Mouse (Mus musculus): Measurements from ENCODE around the gene Tmem121. TPM values are rescaled to one million over a fixed set of nuclear protein-coding genes. Genes with fewer than 3 reads are reported as not detected.

Tmem121 gene
- total RNA-seq, 2 experiments from 2014 or later, result 4.8 to 7.3 TPM

GRCm38 (mm10) chr12:113148381-113149035 lies 37.2 kb upstream of the Tmem121 start:
- no peak for DNase-seq (ENCODE audit: low spot score in 2 of 2)

- no peak for DNase-seq (ENCODE audit: low spot score in 2 of 2)
Observed at GRCm38 (mm10) chr12:113149341-113149740, 36.4 kb upstream of the Tmem121 start.

- DNase-seq (ENCODE audit: low spot score in 2 of 2), result no peak
Observed at GRCm38 (mm10) chr12:113149896-113150295, 35.8 kb upstream of the Tmem121 start.

GRCm38 (mm10) chr12:113150591-113150990 lies 35.1 kb upstream of the Tmem121 start:
- DNase-seq (ENCODE audit: low spot score in 2 of 2), result no peak

GRCm38 (mm10) chr12:113151046-113151445 lies 34.7 kb upstream of the Tmem121 start:
- no peak for DNase-seq (ENCODE audit: low spot score in 2 of 2)

- no peak for DNase-seq (ENCODE audit: low spot score in 2 of 2)
Observed at GRCm38 (mm10) chr12:113151661-113152271, 34.0 kb upstream of the Tmem121 start.

- DNase-seq (ENCODE audit: low spot score in 2 of 2), result no peak
Observed at GRCm38 (mm10) chr12:113152272-113152661, 33.5 kb upstream of the Tmem121 start.

GRCm38 (mm10) chr12:113152991-113153525 lies 32.7 kb upstream of the Tmem121 start:
- DNase-seq (ENCODE audit: low spot score in 2 of 2), result no peak

GRCm38 (mm10) chr12:113153971-113154370 lies 31.8 kb upstream of the Tmem121 start:
- DNase-seq (ENCODE audit: low spot score in 2 of 2), result no peak

GRCm38 (mm10) chr12:113154747-113155075 lies 31.0 kb upstream of the Tmem121 start:
- no peak for DNase-seq (ENCODE audit: low spot score in 2 of 2)

- DNase-seq (ENCODE audit: low spot score in 2 of 2), result peak in 1 of 2 experiments; percentile 35
Observed at GRCm38 (mm10) chr12:113155076-113155771, 30.5 kb upstream of the Tmem121 start.

- DNase-seq (ENCODE audit: low spot score in 2 of 2), result peak; percentile 98
Observed at GRCm38 (mm10) chr12:113155887-113156539, 29.7 kb upstream of the Tmem121 start, which contains the start of gene Tedc1. Tedc1 (plus strand) TSS chr12:113156421.

- no peak for DNase-seq (ENCODE audit: low spot score in 2 of 2)
Observed at GRCm38 (mm10) chr12:113156540-113156929, 29.2 kb upstream of the Tmem121 start.

- no peak for DNase-seq (ENCODE audit: low spot score in 2 of 2)
Observed at GRCm38 (mm10) chr12:113157002-113157401, 28.7 kb upstream of the Tmem121 start.

GRCm38 (mm10) chr12:113157521-113157920 lies 28.2 kb upstream of the Tmem121 start:
- DNase-seq (ENCODE audit: low spot score in 2 of 2), result no peak

- no peak for DNase-seq (ENCODE audit: low spot score in 2 of 2)
Observed at GRCm38 (mm10) chr12:113157971-113158370, 27.8 kb upstream of the Tmem121 start.

- no peak for DNase-seq (ENCODE audit: low spot score in 2 of 2)
Observed at GRCm38 (mm10) chr12:113163561-113164006, 22.1 kb upstream of the Tmem121 start.

- no peak for DNase-seq (ENCODE audit: low spot score in 2 of 2)
Observed at GRCm38 (mm10) chr12:113168031-113168536, 17.6 kb upstream of the Tmem121 start.

- no peak for DNase-seq (ENCODE audit: low spot score in 2 of 2)
Observed at GRCm38 (mm10) chr12:113176960-113177725, 8.6 kb upstream of the Tmem121 start.

- DNase-seq (ENCODE audit: low spot score in 2 of 2), result no peak
Observed at GRCm38 (mm10) chr12:113181020-113181419, 4.7 kb upstream of the Tmem121 start.
